Mouse (Mus musculus): ENCODE data around the gene Gm6217.
"Not testable (repeated sequence)": the region's sequence is repeated elsewhere in the genome, so short reads cannot be mapped to it uniquely, and the experiment has no call there.

The Gm6217 gene

GRCm38 (mm10) chr1:82931326-82931725 is at the start of gene Gm6217:
Gm6217 (minus strand) TSS chr1:82931399.
- DNase-seq (ENCODE audit: low spot score in 2 of 2) = not testable (repeated sequence)

- no peak for DNase-seq (ENCODE audit: low spot score in 2 of 2)
Observed at GRCm38 (mm10) chr1:82977840-82978239, 46.6 kb upstream of the Gm6217 start.

- peak in 1 of 2 experiments; percentile 4 for DNase-seq (ENCODE audit: low spot score in 2 of 2)
Observed at GRCm38 (mm10) chr1:82975750-82976149, 44.6 kb upstream of the Gm6217 start.

- no peak for DNase-seq (ENCODE audit: low spot score in 2 of 2)
Observed at GRCm38 (mm10) chr1:82974342-82974741, 43.1 kb upstream of the Gm6217 start.

GRCm38 (mm10) chr1:82973901-82974300 is 42.7 kb upstream of the Gm6217 start:
- no peak for DNase-seq (ENCODE audit: low spot score in 2 of 2)

GRCm38 (mm10) chr1:82973244-82973643 is 42.0 kb upstream of the Gm6217 start:
- no peak for DNase-seq (ENCODE audit: low spot score in 2 of 2)

- peak in 1 of 2 experiments; percentile 7 for DNase-seq (ENCODE audit: low spot score in 2 of 2)
Observed at GRCm38 (mm10) chr1:82972046-82972445, 40.8 kb upstream of the Gm6217 start.

GRCm38 (mm10) chr1:82966413-82966812 is 35.2 kb upstream of the Gm6217 start:
- DNase-seq (ENCODE audit: low spot score in 2 of 2) = no peak

- DNase-seq (ENCODE audit: low spot score in 2 of 2) = no peak
Observed at GRCm38 (mm10) chr1:82959870-82960385, 28.7 kb upstream of the Gm6217 start, which contains the start of gene Gm47955. Gm47955 (plus strand) TSS chr1:82960286.

GRCm38 (mm10) chr1:82955913-82956312 is 24.7 kb upstream of the Gm6217 start, which contains the start of gene Gm7544:
Gm7544 (minus strand) TSS chr1:82956013.
- not testable (repeated sequence) for DNase-seq (ENCODE audit: low spot score in 2 of 2)

- DNase-seq (ENCODE audit: low spot score in 2 of 2) = no peak
Observed at GRCm38 (mm10) chr1:82948601-82949000, 17.4 kb upstream of the Gm6217 start.

- DNase-seq (ENCODE audit: low spot score in 2 of 2) = not testable (repeated sequence)
Observed at GRCm38 (mm10) chr1:82946029-82946428, 14.8 kb upstream of the Gm6217 start.

- not testable (repeated sequence) for DNase-seq (ENCODE audit: low spot score in 2 of 2)
Observed at GRCm38 (mm10) chr1:82943295-82943694, 12.1 kb upstream of the Gm6217 start, which contains the start of gene A030003K21Rik. A030003K21Rik (minus strand) TSS chr1:82943388.

GRCm38 (mm10) chr1:82942505-82942904 is 11.3 kb upstream of the Gm6217 start:
- not testable (repeated sequence) for DNase-seq (ENCODE audit: low spot score in 2 of 2)

- DNase-seq (ENCODE audit: low spot score in 2 of 2) = no peak
Observed at GRCm38 (mm10) chr1:82938666-82939065, 7.5 kb upstream of the Gm6217 start.

GRCm38 (mm10) chr1:82930558-82930957 is 641 bp downstream of the Gm6217 start:
- DNase-seq (ENCODE audit: low spot score in 2 of 2) = not testable (repeated sequence)

- DNase-seq (ENCODE audit: low spot score in 2 of 2) = no peak
Observed at GRCm38 (mm10) chr1:82924650-82925049, 6.5 kb downstream of the Gm6217 start, which contains the start of gene A030014E15Rik. A030014E15Rik (plus strand) TSS chr1:82924917.

GRCm38 (mm10) chr1:82913434-82913833 is 17.8 kb downstream of the Gm6217 start:
- DNase-seq (ENCODE audit: low spot score in 2 of 2) = not testable (repeated sequence)

GRCm38 (mm10) chr1:82913025-82913424 is 18.2 kb downstream of the Gm6217 start, which contains the start of gene A030005L19Rik:
A030005L19Rik (plus strand) TSS chr1:82913325.
- DNase-seq (ENCODE audit: low spot score in 2 of 2) = no peak

GRCm38 (mm10) chr1:82905886-82906285 is 25.3 kb downstream of the Gm6217 start:
- no peak for DNase-seq (ENCODE audit: low spot score in 2 of 2)

GRCm38 (mm10) chr1:82901201-82901600 is 30.0 kb downstream of the Gm6217 start:
- DNase-seq (ENCODE audit: low spot score in 2 of 2) = no peak

GRCm38 (mm10) chr1:82900567-82900966 is 30.6 kb downstream of the Gm6217 start:
- no peak for DNase-seq (ENCODE audit: low spot score in 2 of 2)

- DNase-seq (ENCODE audit: low spot score in 2 of 2) = no peak
Observed at GRCm38 (mm10) chr1:82893269-82893668, 37.9 kb downstream of the Gm6217 start.
